Mouse (Mus musculus) lung, postnatal 0 days (tissue): ENCODE measurements around the gene Gm45837.

Source experiments
- CTCF ChIP-seq: IDR thresholded peaks from 2 replicates; pipeline ENCODE4 v1.5.1; 2016; ENCODE audit warnings: antibody characterized with exemption, mild to moderate bottlenecking
- EP300 ChIP-seq: IDR thresholded peaks from 2 replicates; pipeline ENCODE4 v1.6.1; 2016; ENCODE audit warnings: antibody characterized with exemption, mild to moderate bottlenecking, control low read depth

DNA sequence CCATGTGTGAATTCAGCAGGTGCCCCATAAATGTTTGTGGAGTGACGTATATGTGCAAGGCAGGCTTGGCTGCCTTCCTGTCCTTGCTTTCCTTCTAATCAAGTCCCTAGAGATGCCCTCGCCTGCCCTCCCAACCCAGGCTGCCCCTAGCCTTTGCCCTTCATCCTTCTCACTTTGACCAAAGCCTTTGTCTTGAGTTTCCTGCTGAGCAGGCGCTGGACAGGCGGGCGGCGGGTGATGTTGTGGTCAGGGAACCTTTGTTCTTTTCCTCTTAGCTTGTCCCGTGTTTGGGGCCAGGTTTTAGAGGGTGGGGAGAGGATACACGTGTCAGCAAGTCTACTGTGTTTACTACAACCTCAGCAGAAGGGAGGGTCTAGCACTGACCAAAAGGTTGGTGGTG, 43.0 kb downstream of the Gm45837 start:
- TF ChIP-seq CTCF (no peak), EP300 (no peak)
